Mouse (Mus musculus) midbrain, embryonic 10.5 days (tissue): ENCODE data around the gene Ube2cbp. TPM values are rescaled to one million over a fixed set of nuclear protein-coding genes. Genes with fewer than 3 reads are reported as not detected.

Experiments used
- DNase-seq: peaks from one replicate; pipeline ENCODE4 v3.0.0-alpha.2; 2017; ENCODE audit warnings: low spot score
- H3K27ac ChIP-seq: fragments of 300-500 bp; sonication (generic); replicated peaks from 2 replicates; pipeline ENCODE4 v1.5.1; 2016; ENCODE audit warnings: mild to moderate bottlenecking
- H3K27me3 ChIP-seq: fragments of 300-500 bp; sonication (generic); 2 replicates; pipeline ENCODE4 v1.6.1; 2016; ENCODE audit warnings: low read depth, mild to moderate bottlenecking; ENCODE audit not compliant: poor library complexity, severe bottlenecking
- H3K36me3 ChIP-seq: fragments of 300-500 bp; sonication (generic); 2 replicates; pipeline ENCODE4 v1.6.1; 2016; ENCODE audit warnings: mild to moderate bottlenecking, moderate library complexity
- H3K4me1 ChIP-seq: fragments of 300-500 bp; sonication (generic); 2 replicates; pipeline ENCODE4 v1.6.1; 2016
- H3K4me3 ChIP-seq: fragments of 300-500 bp; sonication (generic); 2 replicates; pipeline ENCODE4 v1.5.1; 2016; ENCODE audit warnings: mild to moderate bottlenecking, moderate library complexity
- H3K9me3 ChIP-seq: fragments of 300-500 bp; sonication (generic); replicated peaks from 2 replicates; pipeline ENCODE4 v1.6.1; 2016; ENCODE audit warnings: mild to moderate bottlenecking
- WGBS: fragments of 180-500 bp; shearing (Covaris S2); methylation state at CpG from one replicate; pipeline ENCODE4 v1.1.7; 2016; 5-methylcytosine and 5-hydroxymethylcytosine counted together
- polyA plus RNA-seq: library from polyadenylated mRNA; unstranded; fragments of >200 nt; fragmentation: Nextera tagmentation; extraction: Ambion mirVana; gene quantifications from 2 replicates; pipeline ENCODE4 v1.2.1, GENCODE M21; 2016

The Ube2cbp gene
- polyA plus RNA-seq, 1 experiment from 2014 or later: 9.1 TPM

- Histone ChIP-seq H3K27ac (no peak overlapping the region), H3K4me3 (no peak overlapping the region), H3K9me3 (no peaks in the 10 kb centered on the region), H3K36me3 (no peaks in the 10 kb centered on the region), H3K27me3 (peaks cover 6% of the 10 kb centered on the region; the same call in 1 of the 2 replicates), H3K4me1 (peaks cover 21% of the 10 kb centered on the region)
- 84% methylated on average over 3 of the region's 3 CpGs for WGBS
- DNase-seq: no peak
Measured at GRCm38 (mm10) chr9:86453626-86454025, 11.1 kb downstream of the Ube2cbp start.

GRCm38 (mm10) chr9:86451617-86452016, 13.1 kb downstream of the Ube2cbp start:
- 3% methylated on average over 13 of the region's 13 CpGs for WGBS
- peaks cover 35% of the 10 kb centered on the region for H3K4me1 ChIP-seq
- peak overlapping the region; percentile 32; the same call in 1 of the 2 replicates for H3K4me3 ChIP-seq
- peak; percentile 77 for DNase-seq
- peaks cover 26% of the 10 kb centered on the region; the same call in 1 of the 2 replicates for H3K27me3 ChIP-seq
- no peaks in the 10 kb centered on the region for H3K9me3 ChIP-seq
- no peak overlapping the region for H3K27ac ChIP-seq
- no peaks in the 10 kb centered on the region for H3K36me3 ChIP-seq

GRCm38 (mm10) chr9:86451094-86451493, 13.7 kb downstream of the Ube2cbp start:
- Histone ChIP-seq H3K4me3 (no peak overlapping the region), H3K27ac (no peak overlapping the region), H3K4me1 (peaks cover 35% of the 10 kb centered on the region), H3K9me3 (no peaks in the 10 kb centered on the region), H3K36me3 (no peaks in the 10 kb centered on the region), H3K27me3 (peaks cover 26% of the 10 kb centered on the region; the same call in 1 of the 2 replicates)
- WGBS: 54% methylated on average over 6 of the region's 6 CpGs
- DNase-seq: no peak

DNA sequence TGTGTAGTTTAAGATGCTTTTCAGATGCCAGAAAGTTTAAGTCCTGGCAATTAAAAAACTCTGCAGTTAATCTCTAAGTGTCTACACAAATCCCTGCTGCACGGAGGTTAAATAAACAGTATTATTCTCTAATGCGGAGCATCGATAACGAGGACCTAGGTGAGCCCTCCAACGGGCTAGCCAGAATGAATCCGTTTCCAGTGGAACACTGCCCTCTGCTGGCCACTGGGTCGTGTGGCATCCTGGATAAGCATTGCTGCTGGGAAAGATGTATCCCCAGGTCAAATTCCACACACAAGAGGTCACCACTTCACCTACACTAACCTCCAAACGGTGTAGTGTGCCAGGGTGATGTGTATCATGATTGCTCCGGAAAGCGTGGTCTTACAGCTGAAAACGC, 15.2 kb downstream of the Ube2cbp start:
- WGBS: 8% methylated on average over 11 of the region's 11 CpGs
- Histone ChIP-seq H3K27ac (no peak overlapping the region), H3K27me3 (peaks cover 26% of the 10 kb centered on the region; the same call in 1 of the 2 replicates), H3K4me3 (no peak overlapping the region), H3K36me3 (peaks cover 5% of the 10 kb centered on the region; the same call in 1 of the 2 replicates), H3K9me3 (no peaks in the 10 kb centered on the region), H3K4me1 (peaks cover 35% of the 10 kb centered on the region)
- DNase-seq: peak; percentile 84

GRCm38 (mm10) chr9:86447431-86447830, 17.3 kb downstream of the Ube2cbp start:
- DNase-seq: no peak
- H3K9me3 ChIP-seq: no peaks in the 10 kb centered on the region
- no peak overlapping the region for H3K4me3 ChIP-seq
- H3K4me1 ChIP-seq: peaks cover 35% of the 10 kb centered on the region
- H3K27me3 ChIP-seq: peaks cover 26% of the 10 kb centered on the region; the same call in 1 of the 2 replicates
- H3K36me3 ChIP-seq: peaks cover 5% of the 10 kb centered on the region; the same call in 1 of the 2 replicates
- H3K27ac ChIP-seq: no peak overlapping the region; the same call in 1 of the 2 replicates
- WGBS: 92% methylated on average over 8 of the region's 8 CpGs

GRCm38 (mm10) chr9:86446847-86447246, 17.9 kb downstream of the Ube2cbp start:
- peaks cover 26% of the 10 kb centered on the region; the same call in 1 of the 2 replicates for H3K27me3 ChIP-seq
- no peaks in the 10 kb centered on the region for H3K9me3 ChIP-seq
- 88% methylated on average over 7 of the region's 7 CpGs for WGBS
- H3K27ac ChIP-seq: no peak overlapping the region
- peaks cover 35% of the 10 kb centered on the region for H3K4me1 ChIP-seq
- peaks cover 5% of the 10 kb centered on the region; the same call in 1 of the 2 replicates for H3K36me3 ChIP-seq
- no peak overlapping the region for H3K4me3 ChIP-seq
- DNase-seq: no peak

GRCm38 (mm10) chr9:86442248-86442647, 22.5 kb downstream of the Ube2cbp start:
- H3K9me3 ChIP-seq: no peaks in the 10 kb centered on the region
- WGBS: 93% methylated on average over 4 of the region's 4 CpGs
- no peak overlapping the region for H3K27ac ChIP-seq
- peaks cover 5% of the 10 kb centered on the region; the same call in 1 of the 2 replicates for H3K36me3 ChIP-seq
- H3K4me3 ChIP-seq: no peak overlapping the region
- DNase-seq: no peak
- peaks cover 16% of the 10 kb centered on the region for H3K4me1 ChIP-seq
- H3K27me3 ChIP-seq: peaks cover 6% of the 10 kb centered on the region; the same call in 1 of the 2 replicates

GRCm38 (mm10) chr9:86438337-86439009, 26.3 kb downstream of the Ube2cbp start:
- no peaks in the 10 kb centered on the region for H3K27me3 ChIP-seq
- DNase-seq: no peak
- no peaks in the 10 kb centered on the region for H3K36me3 ChIP-seq
- H3K9me3 ChIP-seq: no peaks in the 10 kb centered on the region
- peaks cover 16% of the 10 kb centered on the region for H3K4me1 ChIP-seq
- 67% methylated on average over 11 of the region's 11 CpGs for WGBS
- no peak overlapping the region for H3K27ac ChIP-seq
- no peak overlapping the region for H3K4me3 ChIP-seq

DNA sequence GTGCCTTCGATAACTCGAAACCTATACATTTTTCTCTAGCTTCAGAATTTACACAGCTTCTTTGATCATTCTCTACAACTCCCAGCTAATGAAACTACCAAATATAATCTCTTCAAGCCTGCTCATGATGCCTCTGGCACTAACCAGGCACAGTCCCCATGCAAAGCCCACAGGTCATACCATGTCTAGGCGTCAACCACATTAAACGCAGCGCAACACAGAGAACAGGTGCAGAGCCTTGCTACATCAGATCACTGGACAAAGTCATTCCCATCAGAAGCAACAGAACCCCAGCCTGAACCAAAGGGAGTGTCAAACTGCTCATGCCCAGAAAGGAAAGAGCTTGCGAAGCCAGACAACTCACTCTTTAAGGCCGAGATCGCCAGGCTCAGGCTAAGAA, 28.1 kb downstream of the Ube2cbp start:
- no peak overlapping the region for H3K27ac ChIP-seq
- H3K4me1 ChIP-seq: peaks cover 16% of the 10 kb centered on the region
- 97% methylated on average over 8 of the region's 8 CpGs for WGBS
- no peak for DNase-seq
- no peak overlapping the region for H3K4me3 ChIP-seq
- no peaks in the 10 kb centered on the region for H3K9me3 ChIP-seq
- 0 out of 2 replicates have a peak, but pooled peaks cover 3% of the 10 kb centered on the region for H3K36me3 ChIP-seq
- H3K27me3 ChIP-seq: no peaks in the 10 kb centered on the region

- 95% methylated on average over 3 of the region's 3 CpGs for WGBS
Measured at GRCm38 (mm10) chr9:86435510-86435909, 29.2 kb downstream of the Ube2cbp start.

DNA sequence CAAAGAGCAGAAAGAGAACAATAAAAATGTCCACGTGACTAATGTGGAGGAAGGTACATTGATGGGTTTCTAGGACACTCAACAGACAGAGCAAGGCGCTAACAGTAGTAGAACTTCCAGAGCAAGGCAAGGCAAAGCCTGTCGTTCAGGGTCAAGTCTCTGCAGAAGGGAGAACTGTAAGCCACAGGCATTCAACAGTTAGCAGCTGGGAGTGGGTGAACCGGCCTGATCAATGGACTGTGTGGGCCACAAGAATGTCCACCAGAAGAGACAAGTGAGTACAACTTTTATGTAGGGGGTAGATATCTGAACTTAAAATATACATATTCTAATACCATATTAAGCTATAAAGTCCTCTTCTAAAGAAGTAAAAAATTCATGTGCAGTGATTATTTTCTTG, 41.4 kb downstream of the Ube2cbp start:
- Histone ChIP-seq H3K4me3 (no peak overlapping the region), H3K4me1 (no peaks in the 10 kb centered on the region), H3K36me3 (no peaks in the 10 kb centered on the region), H3K9me3 (no peaks in the 10 kb centered on the region), H3K27me3 (no peaks in the 10 kb centered on the region), H3K27ac (no peak overlapping the region)
- whole genome bisulfite sequencing: 88% methylated on average over 4 of the region's 4 CpGs
- DNase-seq: no peak

More at GRCm38 (mm10) chr9:86435510-86435909, 29.2 kb downstream of the Ube2cbp start:
- Histone ChIP-seq H3K4me3 (no peak overlapping the region), H3K36me3 (0 out of 2 replicates have a peak, but pooled peaks cover 3% of the 10 kb centered on the region), H3K9me3 (no peaks in the 10 kb centered on the region), H3K4me1 (peaks cover 16% of the 10 kb centered on the region), H3K27me3 (no peaks in the 10 kb centered on the region), H3K27ac (no peak overlapping the region)
- no peak for DNase-seq

DNA sequence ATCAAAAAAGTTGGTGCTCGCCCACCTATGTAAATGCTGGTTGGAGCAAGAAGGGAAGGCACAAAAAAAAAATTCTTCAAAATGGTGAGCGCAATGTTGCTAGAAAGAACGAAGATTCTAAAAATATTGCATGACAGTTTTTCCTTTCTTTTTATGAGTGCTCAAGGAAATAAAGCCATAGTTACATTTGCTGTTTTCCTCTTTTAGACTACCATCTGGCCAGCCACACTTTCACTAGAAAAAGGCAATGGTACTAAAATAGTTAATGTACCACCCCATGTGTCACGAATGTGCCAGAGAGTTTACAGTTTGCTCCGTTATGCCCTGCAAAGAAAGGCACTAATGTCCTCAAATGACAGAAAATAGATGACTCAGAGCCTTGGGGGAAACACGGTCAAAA, 45.4 kb downstream of the Ube2cbp start:
- Histone ChIP-seq H3K27ac (no peak overlapping the region), H3K36me3 (peaks cover 3% of the 10 kb centered on the region; the same call in 1 of the 2 replicates), H3K27me3 (no peaks in the 10 kb centered on the region), H3K4me1 (no peaks in the 10 kb centered on the region), H3K4me3 (no peak overlapping the region), H3K9me3 (no peaks in the 10 kb centered on the region)
- DNase-seq: no peak
- 91% methylated on average over 6 of the region's 6 CpGs for WGBS

DNA sequence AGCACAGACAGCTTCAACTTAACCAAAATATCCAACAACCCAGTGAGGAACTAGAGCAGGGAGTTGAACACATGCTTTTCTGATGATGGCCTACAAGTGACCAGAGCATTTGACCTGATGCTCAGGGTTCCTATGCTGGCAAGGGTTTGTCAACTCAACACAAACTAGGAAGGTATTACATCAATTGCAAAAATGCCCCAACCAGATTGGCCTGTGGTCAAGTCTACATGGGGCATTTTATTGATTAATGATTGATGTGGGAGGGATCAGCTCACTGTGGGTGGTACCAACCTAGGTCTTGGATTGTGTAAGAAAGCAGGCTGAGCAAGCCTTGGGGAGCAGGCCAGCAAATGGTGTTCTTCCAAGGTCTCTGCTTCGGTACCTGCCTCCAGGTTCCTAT, 46.8 kb downstream of the Ube2cbp start:
- DNase-seq: no peak
- H3K27me3 ChIP-seq: no peaks in the 10 kb centered on the region
- no peak overlapping the region for H3K27ac ChIP-seq
- H3K4me1 ChIP-seq: no peaks in the 10 kb centered on the region
- no peak overlapping the region for H3K4me3 ChIP-seq
- WGBS: 91% methylated on average over 1 of the region's 1 CpGs
- no peaks in the 10 kb centered on the region for H3K9me3 ChIP-seq
- H3K36me3 ChIP-seq: peaks cover 3% of the 10 kb centered on the region; the same call in 1 of the 2 replicates
